ENCODE assay signal across 20 mouse cellular contexts in the genomic region with DNA sequence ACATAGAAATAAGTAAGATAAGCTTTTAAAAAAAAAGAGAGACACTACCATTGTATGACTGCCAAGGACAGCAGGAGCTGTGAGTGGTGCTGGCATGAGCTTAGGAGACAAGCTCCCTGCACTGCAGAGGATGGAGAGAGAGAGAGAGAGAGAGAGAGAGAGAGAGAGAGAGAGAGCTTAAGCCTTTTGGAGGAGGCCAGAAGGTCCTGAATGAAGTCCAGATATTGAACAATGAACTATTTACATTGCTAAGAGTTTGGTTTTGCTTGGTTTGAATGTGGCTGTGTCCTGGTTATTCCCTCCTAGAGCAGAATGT. TPM values are rescaled to one million over a fixed set of nuclear protein-coding genes. Genes with fewer than 3 reads are reported as not detected.
DNase-seq lines count a peak whose midpoint lies in the region; ATAC-seq and TF ChIP-seq lines count a peak whose summit lies in the region.
"Had no signal": no experiment of that assay in that cellular context is flagged by ENCODE, and none has a peak within 500 bp of the region (broad histone marks: within the 10 kb centered on the region; RNA-seq: fewer than 3 reads in every experiment).

No protein-coding gene starts in this region.

- no peaks in the 10 kb centered on the region for H3K9me3 ChIP-seq in lung, embryonic 14.5 days (ENCODE audit: low read depth, low read length)
- no peaks in the 10 kb centered on the region for H3K9me3 ChIP-seq in stomach, postnatal 0 days (ENCODE audit: control insufficient read depth, low read length)
- H3K9me3 ChIP-seq: embryonic facial prominence, embryonic 15.5 days; forebrain, embryonic 10.5 days; heart, embryonic 10.5 days; hindbrain, embryonic 10.5 days; hindbrain, embryonic 15.5 days had no signal

- TF ChIP-seq EP300 in stomach, postnatal 0 days (optimal IDR thresholded peaks at IDR 0.05) = no peak

- no peak for TF ChIP-seq CTCF in layer of hippocampus, adult 2 months (conservative IDR thresholded peaks at IDR 0.05)
- TF ChIP-seq CTCF in lung, embryonic 14.5 days (IDR thresholded peaks at IDR 0.05; ENCODE audit: low read depth) = no peak
- no peak for TF ChIP-seq CTCF in stomach, postnatal 0 days (IDR thresholded peaks at IDR 0.05; ENCODE audit: low read depth)

- no peak for DNase-seq in frontal cortex, postnatal 14 days (ENCODE audit: low spot score in 2 of 2)
- DNase-seq in layer of hippocampus, adult 2 months (ENCODE audit: low spot score in 2 of 2) = no peak
- DNase-seq in layer of hippocampus, adult 8-10 months (ENCODE audit: low spot score in 2 of 2) = no peak
- peak; percentile 20 for DNase-seq in lung, embryonic 14.5 days
- DNase-seq in lung, postnatal 14 days = no peak
- DNase-seq in stomach, postnatal 0 days (ENCODE audit: low spot score) = no peak
- DNase-seq: cerebellum, adult 8-10 months; cerebellum, postnatal 14 days; embryo, embryonic 11 days; gastrocnemius, postnatal 10 days; heart, adult 18-20 months had no signal

- H3K36me3 ChIP-seq in lung, embryonic 14.5 days (ENCODE audit: insufficient read depth) = no peaks in the 10 kb centered on the region
- no peaks in the 10 kb centered on the region for H3K36me3 ChIP-seq in stomach, postnatal 0 days (ENCODE audit: control insufficient read depth, insufficient read depth, low read length)
- H3K36me3 ChIP-seq: embryonic facial prominence, embryonic 15.5 days; forebrain, embryonic 10.5 days; heart, embryonic 10.5 days; hindbrain, embryonic 10.5 days; hindbrain, embryonic 15.5 days had no signal

- H3K9ac ChIP-seq in lung, embryonic 14.5 days = no peak overlapping the region
- H3K9ac ChIP-seq in stomach, postnatal 0 days (ENCODE audit: low read length) = no peak overlapping the region
- H3K9ac ChIP-seq: embryonic facial prominence, embryonic 15.5 days; hindbrain, embryonic 15.5 days had no signal

- no peak overlapping the region for H3K4me2 ChIP-seq in lung, embryonic 14.5 days
- H3K4me2 ChIP-seq in stomach, postnatal 0 days (replicated peaks; ENCODE audit: low read depth) = no peak overlapping the region
- H3K4me2 ChIP-seq: embryonic facial prominence, embryonic 15.5 days; hindbrain, embryonic 15.5 days had no signal

- H3K27me3 ChIP-seq in lung, embryonic 14.5 days (ENCODE audit: insufficient read depth, low read length) = no peaks in the 10 kb centered on the region
- H3K27me3 ChIP-seq in stomach, postnatal 0 days (ENCODE audit: control insufficient read depth, insufficient read depth, low read length) = no peaks in the 10 kb centered on the region
- H3K27me3 ChIP-seq: embryonic facial prominence, embryonic 15.5 days; hindbrain, embryonic 15.5 days had no signal

- H3K4me3 ChIP-seq in layer of hippocampus, adult 2 months = no peak overlapping the region
- no peak overlapping the region for H3K4me3 ChIP-seq in lung, embryonic 14.5 days (ENCODE audit: low read depth, low read length)
- H3K4me3 ChIP-seq in stomach, postnatal 0 days (ENCODE audit: low read depth, low read length) = no peak overlapping the region
- H3K4me3 ChIP-seq: embryonic facial prominence, embryonic 15.5 days; erythroblast, embryonic 14.5 days; forebrain, embryonic 10.5 days; heart, embryonic 10.5 days; hindbrain, embryonic 10.5 days; hindbrain, embryonic 15.5 days had no signal

- ATAC-seq in frontal cortex, adult (ENCODE audit: low TSS enrichment) = 0 out of 2 replicates have a peak, but pooled peaks have one; percentile 36
- ATAC-seq in lung, embryonic 14.5 days (ENCODE audit: insufficient read depth) = peak; percentile 52; the same call in 1 of the 2 replicates
- peak; percentile 42; the same call in 1 of the 2 replicates for ATAC-seq in stomach, postnatal 0 days (ENCODE audit: low FRiP score, low TSS enrichment)
- ATAC-seq in activated CD4-positive, CD25-positive, alpha-beta regulatory T cell, adult 4 months = no peak
- ATAC-seq: forebrain, embryonic 14.5 days had no signal

- H3K4me1 ChIP-seq in lung, embryonic 14.5 days (ENCODE audit: insufficient read depth) = no peaks in the 10 kb centered on the region
- no peaks in the 10 kb centered on the region for H3K4me1 ChIP-seq in stomach, postnatal 0 days (replicated peaks; ENCODE audit: control insufficient read depth, insufficient read depth)
- H3K4me1 ChIP-seq: forebrain, embryonic 10.5 days; heart, embryonic 10.5 days; hindbrain, embryonic 10.5 days; hindbrain, embryonic 15.5 days had no signal

- H3K27ac ChIP-seq in layer of hippocampus, adult 2 months = peak overlapping the region; percentile 50
- H3K27ac ChIP-seq in lung, embryonic 14.5 days (ENCODE audit: low read depth) = no peak overlapping the region
- no peak overlapping the region for H3K27ac ChIP-seq in stomach, postnatal 0 days (replicated peaks)
- H3K27ac ChIP-seq: embryonic facial prominence, embryonic 15.5 days; forebrain, embryonic 10.5 days; heart, embryonic 10.5 days; hindbrain, embryonic 10.5 days; hindbrain, embryonic 15.5 days had no signal

RNA-seq across cellular contexts. Expression of a gene that starts 8.8 kb away (rescaled TPM):
- 10 to 100 TPM; 56.6 to 59.1 TPM for total RNA-seq in layer of hippocampus, adult 2 months (2021)
- total RNA-seq in layer of hippocampus, adult 8-10 months (2022) = 10 to 100 TPM; 56.1 to 63.1 (median 61.7) TPM
- polyA plus RNA-seq in lung, embryonic 14.5 days (2014; fragmentation: Nextera tagmentation; extraction: Ambion mirVana) = 5.1 and 6.7 TPM in 2 replicates
- polyA plus RNA-seq in stomach, postnatal 0 days (2015; fragmentation: Nextera tagmentation; extraction: Ambion mirVana) = 6.3 and 6.4 TPM in 2 replicates
- under 1 TPM in 1 of 2 experiments, not detected in 1; 0.54 TPM for polyA plus RNA-seq in activated CD4-positive, CD25-positive, alpha-beta regulatory T cell, adult 4 months (2017; shearing (Covaris generic))

RNA-seq across cellular contexts. Expression of a gene that starts 39.0 kb away (rescaled TPM):
- 100 to 1,000 TPM; 136 to 146 TPM for total RNA-seq in layer of hippocampus, adult 2 months (2021)
- 100 to 1,000 TPM; 121 to 145 (median 135) TPM for total RNA-seq in layer of hippocampus, adult 8-10 months (2022)
- polyA plus RNA-seq in lung, embryonic 14.5 days (2014; fragmentation: Nextera tagmentation; extraction: Ambion mirVana) = 27.0 and 29.5 TPM in 2 replicates
- polyA plus RNA-seq in stomach, postnatal 0 days (2015; fragmentation: Nextera tagmentation; extraction: Ambion mirVana) = 10.9 and 11.9 TPM in 2 replicates
- polyA plus RNA-seq in activated CD4-positive, CD25-positive, alpha-beta regulatory T cell, adult 4 months (2017; shearing (Covaris generic)) = 10 to 100 TPM; 19.4 to 25.6 TPM

RNA-seq across cellular contexts. Expression of a gene that starts 48.7 kb away (rescaled TPM):
- 10 to 100 TPM; 44.3 to 49.9 TPM for total RNA-seq in layer of hippocampus, adult 2 months (2021)
- 10 to 100 TPM; 46.9 to 59.8 (median 54.4) TPM for total RNA-seq in layer of hippocampus, adult 8-10 months (2022)
- 55.8 and 57.8 TPM in 2 replicates for polyA plus RNA-seq in lung, embryonic 14.5 days (2014; fragmentation: Nextera tagmentation; extraction: Ambion mirVana)
- 38.0 and 39.2 TPM in 2 replicates for polyA plus RNA-seq in stomach, postnatal 0 days (2015; fragmentation: Nextera tagmentation; extraction: Ambion mirVana)
- polyA plus RNA-seq in activated CD4-positive, CD25-positive, alpha-beta regulatory T cell, adult 4 months (2017; shearing (Covaris generic)) = 10 to 100 TPM; 21.6 to 21.8 TPM
